Mouse (Mus musculus) brain, embryonic 14.5 days (tissue): ENCODE results near the gene Kank4.

Source experiments
- CTCF ChIP-seq: fragments of 200-500 bp; IDR thresholded peaks from 2 replicates; pipeline ENCODE4 v1.5.1; 2012; ENCODE audit warnings: inconsistent platforms, mild to moderate bottlenecking, moderate library complexity, borderline replicate concordance; ENCODE audit not compliant: insufficient read depth, insufficient read length; ENCODE audit errors: extremely low read depth
- POLR2A ChIP-seq: fragments of 200-500 bp; IDR thresholded peaks from 2 replicates; pipeline ENCODE4 v1.6.1; 2012; ENCODE audit warnings: mild to moderate bottlenecking, inconsistent platforms, borderline replicate concordance; ENCODE audit not compliant: poor library complexity, insufficient read depth, insufficient read length, severe bottlenecking; ENCODE audit errors: extremely low read depth

DNA sequence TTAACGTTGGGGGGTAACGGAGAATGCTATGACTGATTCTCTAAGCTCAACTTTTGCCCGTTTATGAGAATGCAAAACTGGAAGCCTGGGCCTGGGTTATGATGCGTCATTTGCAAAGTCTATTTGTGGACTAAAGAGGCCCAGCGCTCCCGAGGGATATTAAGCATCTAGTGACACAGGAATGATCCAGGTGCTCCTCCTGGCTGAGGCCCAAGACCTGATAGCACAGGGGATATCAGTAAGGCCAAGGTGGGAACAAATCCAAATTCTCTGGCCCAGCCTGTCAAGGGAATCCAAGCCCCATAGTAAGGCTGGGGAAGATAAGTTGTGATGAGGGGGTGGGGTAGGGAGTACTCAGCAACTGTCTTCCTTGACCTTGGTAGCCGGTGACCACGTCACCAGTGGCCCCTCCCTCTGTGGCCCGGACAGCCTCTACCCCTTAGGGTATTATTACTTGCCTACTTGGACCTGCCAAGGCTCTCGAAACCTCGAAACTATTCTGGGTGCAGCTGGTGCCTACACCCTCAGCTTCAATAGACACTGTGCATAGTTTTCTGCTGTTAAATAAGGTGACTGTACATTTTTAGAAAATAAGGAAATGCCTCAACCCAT, 39.8 kb upstream of the Kank4 start:
- TF ChIP-seq POLR2A (no peak), CTCF (no peak)
